Mouse (Mus musculus): ENCODE measurements around the gene B4gat1. TPM values are rescaled to one million over a fixed set of nuclear protein-coding genes. Genes with fewer than 3 reads are reported as not detected.
"Not testable (repeated sequence)": the region's sequence is repeated elsewhere in the genome, so short reads cannot be mapped to it uniquely, and the experiment has no call there.

Gene B4gat1
- polyA plus RNA-seq, 1 experiment, result 9.7 TPM

GRCm38 (mm10) chr19:5082005-5082404 is 43.4 kb downstream of the B4gat1 start:
- 64% methylated on average over 18 of the region's 18 CpGs for WGBS
- Histone ChIP-seq H3K27ac (ENCODE audit: insufficient read depth, low read length) (no peak overlapping the region), H3K36me3 (ENCODE audit: control insufficient read depth, insufficient read depth, low read length) (no peaks in the 10 kb centered on the region), H3K4me1 (ENCODE audit: control insufficient read depth, insufficient read depth, insufficient read length) (peaks cover 5% of the 10 kb centered on the region), H3K27me3 (ENCODE audit: control insufficient read depth, insufficient read depth, low read length) (peaks cover 12% of the 10 kb centered on the region), H3K4me3 (ENCODE audit: extremely low read depth, insufficient read depth, insufficient read length) (no peak overlapping the region)
- no peak for DNase-seq (ENCODE audit: low read depth in 1 of 2, low spot score in 2 of 2)
- no peak for TF ChIP-seq POLR2A (IDR thresholded peaks at IDR 0.05; ENCODE audit: low read depth, low read length)

GRCm38 (mm10) chr19:5082596-5082995 is 44.0 kb downstream of the B4gat1 start:
- H3K27ac ChIP-seq (ENCODE audit: insufficient read depth, low read length), result no peak overlapping the region
- H3K36me3 ChIP-seq (ENCODE audit: control insufficient read depth, insufficient read depth, low read length), result no peaks in the 10 kb centered on the region
- TF ChIP-seq POLR2A (IDR thresholded peaks at IDR 0.05; ENCODE audit: low read depth, low read length), result no peak
- TF ChIP-seq CTCF (IDR thresholded peaks at IDR 0.05; ENCODE audit: extremely low read depth, insufficient read depth, insufficient read length, insufficient replicate concordance), result no peak
- H3K27me3 ChIP-seq (ENCODE audit: control insufficient read depth, insufficient read depth, low read length), result peaks cover 12% of the 10 kb centered on the region
- peaks cover 9% of the 10 kb centered on the region for H3K4me1 ChIP-seq (ENCODE audit: control insufficient read depth, insufficient read depth, insufficient read length)
- WGBS, result 78% methylated on average over 24 of the region's 24 CpGs
- H3K4me3 ChIP-seq (ENCODE audit: extremely low read depth, insufficient read depth, insufficient read length), result no peak overlapping the region
- DNase-seq (ENCODE audit: low read depth in 1 of 2, low spot score in 2 of 2), result no peak

- 63% methylated on average over 3 of the region's 3 CpGs for WGBS
- DNase-seq (ENCODE audit: low read depth in 1 of 2, low spot score in 2 of 2), result no peak
- Histone ChIP-seq H3K27me3 (ENCODE audit: control insufficient read depth, insufficient read depth, low read length) (peaks cover 12% of the 10 kb centered on the region), H3K4me3 (ENCODE audit: extremely low read depth, insufficient read depth, insufficient read length) (no peak overlapping the region), H3K4me1 (ENCODE audit: control insufficient read depth, insufficient read depth, insufficient read length) (peaks cover 10% of the 10 kb centered on the region), H3K36me3 (ENCODE audit: control insufficient read depth, insufficient read depth, low read length) (no peaks in the 10 kb centered on the region), H3K27ac (ENCODE audit: insufficient read depth, low read length) (no peak overlapping the region)
- no peak for TF ChIP-seq CTCF (IDR thresholded peaks at IDR 0.05; ENCODE audit: extremely low read depth, insufficient read depth, insufficient read length, insufficient replicate concordance)
- no peak for TF ChIP-seq POLR2A (IDR thresholded peaks at IDR 0.05; ENCODE audit: low read depth, low read length)
Observed at GRCm38 (mm10) chr19:5083961-5084833, 45.6 kb downstream of the B4gat1 start.

- Histone ChIP-seq H3K27ac (ENCODE audit: insufficient read depth, low read length) (no peak overlapping the region), H3K27me3 (ENCODE audit: control insufficient read depth, insufficient read depth, low read length) (peaks cover 12% of the 10 kb centered on the region), H3K36me3 (ENCODE audit: control insufficient read depth, insufficient read depth, low read length) (no peaks in the 10 kb centered on the region), H3K4me3 (ENCODE audit: extremely low read depth, insufficient read depth, insufficient read length) (peak overlapping the region; percentile 38; the same call in 1 of the 2 replicates), H3K4me1 (ENCODE audit: control insufficient read depth, insufficient read depth, insufficient read length) (peaks cover 10% of the 10 kb centered on the region)
- WGBS, result 12% methylated on average over 15 of the region's 15 CpGs
- TF ChIP-seq POLR2A (IDR thresholded peaks at IDR 0.05; ENCODE audit: low read depth, low read length) (no peak), CTCF (IDR thresholded peaks at IDR 0.05; ENCODE audit: extremely low read depth, insufficient read depth, insufficient read length, insufficient replicate concordance) (no peak)
- DNase-seq (ENCODE audit: low read depth in 1 of 2, low spot score in 2 of 2), result no peak
Observed at GRCm38 (mm10) chr19:5084834-5085144, 46.2 kb downstream of the B4gat1 start.

- no peak for DNase-seq (ENCODE audit: low read depth in 1 of 2, low spot score in 2 of 2)
- H3K4me3 ChIP-seq (ENCODE audit: extremely low read depth, insufficient read depth, insufficient read length), result peak within 1 kb of the TSS; percentile 38; the same call in 1 of the 2 replicates
- H3K27me3 ChIP-seq (ENCODE audit: control insufficient read depth, insufficient read depth, low read length), result peaks cover 12% of the 10 kb centered on the region
- no peak within 1 kb of the TSS for H3K27ac ChIP-seq (ENCODE audit: insufficient read depth, low read length)
- no peak for TF ChIP-seq CTCF (IDR thresholded peaks at IDR 0.05; ENCODE audit: extremely low read depth, insufficient read depth, insufficient read length, insufficient replicate concordance)
- TF ChIP-seq POLR2A (IDR thresholded peaks at IDR 0.05; ENCODE audit: low read depth, low read length), result no peak
- WGBS, result 1% methylated on average over 67 of the region's 69 CpGs
- no peaks in the 10 kb centered on the region for H3K36me3 ChIP-seq (ENCODE audit: control insufficient read depth, insufficient read depth, low read length)
- H3K4me1 ChIP-seq (ENCODE audit: control insufficient read depth, insufficient read depth, insufficient read length), result peaks cover 10% of the 10 kb centered on the region
Observed at GRCm38 (mm10) chr19:5085145-5085863, 46.7 kb downstream of the B4gat1 start, which contains the start of gene Tmem151a. TSS of gene Tmem151a (minus strand) at chr19:5085531.

GRCm38 (mm10) chr19:5086533-5086932 is 47.9 kb downstream of the B4gat1 start:
- 53% methylated on average over 4 of the region's 4 CpGs for WGBS
- H3K4me1 ChIP-seq (ENCODE audit: control insufficient read depth, insufficient read depth, insufficient read length); H3K36me3 ChIP-seq (ENCODE audit: control insufficient read depth, insufficient read depth, low read length); H3K4me3 ChIP-seq (ENCODE audit: extremely low read depth, insufficient read depth, insufficient read length); H3K27ac ChIP-seq (ENCODE audit: insufficient read depth, low read length); DNase-seq (ENCODE audit: low read depth in 1 of 2, low spot score in 2 of 2): not testable (repeated sequence)
- peaks cover 12% of the 10 kb centered on the region for H3K27me3 ChIP-seq (ENCODE audit: control insufficient read depth, insufficient read depth, low read length)
